Mouse (Mus musculus): ENCODE data around the gene Klhl40. TPM values are rescaled to one million over a fixed set of nuclear protein-coding genes. Genes with fewer than 3 reads are reported as not detected.

Gene Klhl40
- 4.7 TPM for polyA plus RNA-seq (2015; fragmentation: Illumina TruSeq; extraction: RNeasy Lipid Tissue Mini Kit (QIAGEN cat#74804); ENCODE audit: low read depth, low replicate concordance)

DNA sequence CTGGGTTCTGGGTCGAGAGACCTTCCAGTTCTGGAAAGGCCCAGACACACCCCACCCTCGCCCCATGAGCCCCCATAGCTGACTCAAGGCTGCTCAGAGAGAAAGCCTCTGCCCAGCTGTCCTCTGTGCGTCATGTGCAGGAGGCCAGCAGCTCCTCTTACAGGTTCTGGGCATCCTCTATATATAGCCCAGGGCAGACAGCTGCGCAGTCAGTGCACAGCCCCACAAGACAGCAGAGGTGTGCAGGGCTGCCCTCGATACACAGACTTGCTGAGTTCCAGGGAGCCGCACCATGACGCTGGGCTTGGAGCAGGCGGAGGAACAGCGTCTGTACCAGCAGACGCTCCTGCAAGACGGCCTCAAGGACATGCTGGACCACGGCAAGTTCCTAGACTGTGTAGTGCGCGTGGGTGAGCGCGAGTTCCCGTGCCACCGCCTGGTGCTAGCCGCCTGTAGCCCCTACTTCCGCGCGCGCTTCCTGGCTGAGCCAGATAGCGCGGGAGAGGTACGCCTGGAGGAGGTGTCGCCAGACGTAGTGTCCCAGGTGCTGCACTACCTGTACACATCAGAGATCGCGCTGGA lies at the start of gene Klhl40:
Klhl40 (plus strand) TSS at position 124 of the 582 bp plus-strand sequence.

DNA sequence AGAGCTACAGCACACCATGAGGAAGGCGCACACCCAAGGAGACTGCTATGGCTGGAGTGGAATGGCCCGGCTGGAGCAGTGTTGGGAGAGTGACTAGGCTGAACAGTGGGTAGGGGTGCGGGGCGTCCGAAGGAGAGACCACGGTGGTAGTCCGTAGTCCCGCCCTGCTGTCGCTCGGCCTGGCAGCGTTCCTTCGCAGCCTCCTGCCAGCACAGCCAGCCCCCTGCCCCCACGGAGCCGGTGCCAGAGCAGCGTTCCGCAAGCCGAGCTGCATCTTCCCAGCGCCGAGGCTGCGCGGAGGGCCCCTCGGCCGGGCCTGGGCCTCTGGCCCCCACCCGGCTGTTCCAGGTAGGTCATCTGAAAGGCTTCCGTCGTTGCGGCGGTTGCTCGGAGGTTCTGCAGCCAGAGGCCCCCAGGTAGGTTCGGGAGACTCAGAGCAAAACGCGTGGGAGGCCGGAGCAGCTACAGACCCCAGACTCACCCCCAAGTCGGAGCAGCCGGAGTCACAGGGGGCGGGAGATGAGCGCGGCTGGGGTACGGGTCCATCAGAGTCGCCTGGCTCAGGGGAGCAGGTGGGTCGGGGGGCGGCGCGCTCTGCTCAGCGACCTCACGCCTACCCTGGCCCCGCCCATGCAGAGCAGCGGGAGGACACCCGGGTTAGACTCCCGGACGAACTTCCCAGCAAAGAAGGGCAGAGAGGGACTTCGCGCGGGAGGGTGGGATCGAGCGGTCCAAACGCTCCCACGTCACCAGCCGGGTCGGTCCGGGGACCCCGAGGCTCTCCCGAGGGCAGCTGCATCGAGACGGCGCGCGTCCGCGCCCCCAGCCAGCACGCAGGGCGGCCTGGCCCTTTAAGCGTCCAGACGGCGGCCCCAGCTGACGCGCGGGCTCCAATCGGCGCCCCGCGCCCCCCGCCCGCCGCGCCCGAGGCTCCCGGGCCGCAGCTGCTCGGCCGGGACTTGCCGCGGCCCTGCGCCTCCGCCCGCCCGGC lies 18.0 kb upstream of the Klhl40 start, which contains the start of gene Zfp651:
Zfp651 (plus strand) TSS at position 240 of the 991 bp plus-strand sequence.

DNA sequence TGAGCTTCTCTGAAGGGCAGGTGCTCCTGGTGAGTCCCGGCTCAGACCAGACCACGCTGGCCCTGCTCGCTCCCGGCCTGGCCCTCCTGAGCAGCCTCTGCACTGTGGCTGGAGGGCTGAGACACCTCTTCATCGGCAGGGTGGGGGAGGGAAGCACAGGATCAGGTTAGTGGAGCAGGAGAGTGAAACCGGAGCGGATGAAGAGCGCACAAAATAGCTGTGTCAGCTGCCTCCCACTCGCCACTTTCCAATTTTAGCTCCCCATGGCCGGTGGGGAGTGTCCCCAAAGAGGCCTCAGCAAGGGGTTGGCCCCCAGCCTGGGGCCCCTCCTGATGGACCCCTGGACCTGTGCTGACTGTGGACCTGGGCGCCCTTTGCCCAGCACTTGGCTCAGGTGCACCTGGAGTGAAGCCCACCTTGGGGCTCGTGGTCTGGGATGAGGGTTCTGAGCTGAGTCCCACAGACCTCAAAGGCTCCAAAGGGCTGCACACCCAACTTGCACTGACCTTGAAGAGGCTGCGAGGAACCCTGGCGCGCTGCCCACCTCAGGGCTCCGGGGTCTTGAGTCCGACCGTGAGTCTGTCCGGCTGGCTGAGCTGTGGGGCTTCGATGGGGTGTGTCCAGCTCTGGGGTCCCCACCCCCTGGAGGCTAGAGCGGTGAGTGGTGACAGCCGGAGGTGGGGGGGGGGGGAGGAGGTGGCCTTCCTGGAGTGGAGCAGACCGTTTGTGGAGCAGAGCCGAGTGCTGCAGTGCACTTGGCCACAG lies 14.5 kb downstream of the Klhl40 start, which contains the start of gene Hhatl:
Hhatl (minus strand) TSS at position 751 of the 765 bp plus-strand sequence.

Other genes with a start within 250 kb of the Klhl40 start
- gene Lyzl4, start 135.5 kb upstream of the Klhl40 start, polyA plus RNA-seq (2015; fragmentation: Illumina TruSeq; extraction: RNeasy Lipid Tissue Mini Kit (QIAGEN cat#74804); ENCODE audit: low read depth, low replicate concordance): 1.0 TPM
- gene Vipr1, start 134.9 kb upstream of the Klhl40 start, polyA plus RNA-seq (2015; fragmentation: Illumina TruSeq; extraction: RNeasy Lipid Tissue Mini Kit (QIAGEN cat#74804); ENCODE audit: low read depth, low replicate concordance): 18.4 TPM
- 21.1 TPM for gene Sec22c, start 72.1 kb upstream of the Klhl40 start, polyA plus RNA-seq (2015; fragmentation: Illumina TruSeq; extraction: RNeasy Lipid Tissue Mini Kit (QIAGEN cat#74804); ENCODE audit: low read depth, low replicate concordance)
- gene Ss18l2, start 67.3 kb upstream of the Klhl40 start, polyA plus RNA-seq (2015; fragmentation: Illumina TruSeq; extraction: RNeasy Lipid Tissue Mini Kit (QIAGEN cat#74804); ENCODE audit: low read depth, low replicate concordance): 153 TPM
- 73.3 TPM for gene Nktr, start 58.4 kb upstream of the Klhl40 start, polyA plus RNA-seq (2015; fragmentation: Illumina TruSeq; extraction: RNeasy Lipid Tissue Mini Kit (QIAGEN cat#74804); ENCODE audit: low read depth, low replicate concordance)
- 67.7 TPM for gene Zfp651, start 18.3 kb upstream of the Klhl40 start, polyA plus RNA-seq (2015; fragmentation: Illumina TruSeq; extraction: RNeasy Lipid Tissue Mini Kit (QIAGEN cat#74804); ENCODE audit: low read depth, low replicate concordance)
- gene Hhatl, start 14.9 kb downstream of the Klhl40 start, polyA plus RNA-seq (2015; fragmentation: Illumina TruSeq; extraction: RNeasy Lipid Tissue Mini Kit (QIAGEN cat#74804); ENCODE audit: low read depth, low replicate concordance): 12.9 TPM
- 12.7 TPM for gene Ccdc13, start 61.9 kb downstream of the Klhl40 start, polyA plus RNA-seq (2015; fragmentation: Illumina TruSeq; extraction: RNeasy Lipid Tissue Mini Kit (QIAGEN cat#74804); ENCODE audit: low read depth, low replicate concordance)
- 133 TPM for gene Higd1a, start 80.8 kb downstream of the Klhl40 start, polyA plus RNA-seq (2015; fragmentation: Illumina TruSeq; extraction: RNeasy Lipid Tissue Mini Kit (QIAGEN cat#74804); ENCODE audit: low read depth, low replicate concordance)
- 4.1 TPM for gene Ackr2, start 120.7 kb downstream of the Klhl40 start, polyA plus RNA-seq (2015; fragmentation: Illumina TruSeq; extraction: RNeasy Lipid Tissue Mini Kit (QIAGEN cat#74804); ENCODE audit: low read depth, low replicate concordance)
- gene Cyp8b1, start 138.7 kb downstream of the Klhl40 start, polyA plus RNA-seq (2015; fragmentation: Illumina TruSeq; extraction: RNeasy Lipid Tissue Mini Kit (QIAGEN cat#74804); ENCODE audit: low read depth, low replicate concordance): not detected
- 4.8 TPM for gene Fam198a, start 173.4 kb downstream of the Klhl40 start, polyA plus RNA-seq (2015; fragmentation: Illumina TruSeq; extraction: RNeasy Lipid Tissue Mini Kit (QIAGEN cat#74804); ENCODE audit: low read depth, low replicate concordance)
- gene Pomgnt2, start 219.5 kb downstream of the Klhl40 start, polyA plus RNA-seq (2015; fragmentation: Illumina TruSeq; extraction: RNeasy Lipid Tissue Mini Kit (QIAGEN cat#74804); ENCODE audit: low read depth, low replicate concordance): 34.9 TPM

Data from brain, adult 10 weeks (tissue).